Mouse (Mus musculus) erythroblast, embryonic 14.5 days (primary cell): Measurements from ENCODE around the gene R3hdm2. TPM values are rescaled to one million over a fixed set of nuclear protein-coding genes. Genes with fewer than 3 reads are reported as not detected.

Experiments used
- H3K27me3 ChIP-seq: 2 replicates; pipeline ENCODE4 v1.6.1; 2012; ENCODE audit warnings: inconsistent platforms; ENCODE audit not compliant: control insufficient read depth
- H3K36me3 ChIP-seq: 2 replicates; pipeline ENCODE4 v1.6.1; 2012; ENCODE audit warnings: mild to moderate bottlenecking, inconsistent platforms; ENCODE audit not compliant: control insufficient read depth
- H3K4me1 ChIP-seq: 2 replicates; pipeline ENCODE4 v1.6.1; 2012; ENCODE audit warnings: inconsistent platforms; ENCODE audit not compliant: control insufficient read depth
- H3K4me3 ChIP-seq: replicated peaks from 2 replicates; pipeline ENCODE3; 2012; ENCODE audit warnings: moderate library complexity, mild to moderate bottlenecking, inconsistent platforms
- H3K9me3 ChIP-seq: 2 replicates; pipeline ENCODE4 v1.6.1; 2012; ENCODE audit warnings: low read length, inconsistent platforms, mixed read lengths; ENCODE audit not compliant: control insufficient read depth
- GATA1 ChIP-seq: IDR thresholded peaks from 2 replicates; pipeline ENCODE4 v1.6.1; 2012; ENCODE audit warnings: low read length, inconsistent platforms, mixed read lengths
- TAL1 ChIP-seq: IDR thresholded peaks from 3 replicates; pipeline ENCODE4 v1.6.1; 2012; ENCODE audit warnings: low read length, inconsistent platforms, mixed read lengths
- polyA plus RNA-seq: library from polyadenylated mRNA; stranded (reverse); fragments of >175 nt; gene quantifications from 2 replicates; pipeline ENCODE4 v1.2.3, GENCODE M21; 2012

R3hdm2 gene
- polyA plus RNA-seq, 1 experiment = 8.8 TPM

DNA sequence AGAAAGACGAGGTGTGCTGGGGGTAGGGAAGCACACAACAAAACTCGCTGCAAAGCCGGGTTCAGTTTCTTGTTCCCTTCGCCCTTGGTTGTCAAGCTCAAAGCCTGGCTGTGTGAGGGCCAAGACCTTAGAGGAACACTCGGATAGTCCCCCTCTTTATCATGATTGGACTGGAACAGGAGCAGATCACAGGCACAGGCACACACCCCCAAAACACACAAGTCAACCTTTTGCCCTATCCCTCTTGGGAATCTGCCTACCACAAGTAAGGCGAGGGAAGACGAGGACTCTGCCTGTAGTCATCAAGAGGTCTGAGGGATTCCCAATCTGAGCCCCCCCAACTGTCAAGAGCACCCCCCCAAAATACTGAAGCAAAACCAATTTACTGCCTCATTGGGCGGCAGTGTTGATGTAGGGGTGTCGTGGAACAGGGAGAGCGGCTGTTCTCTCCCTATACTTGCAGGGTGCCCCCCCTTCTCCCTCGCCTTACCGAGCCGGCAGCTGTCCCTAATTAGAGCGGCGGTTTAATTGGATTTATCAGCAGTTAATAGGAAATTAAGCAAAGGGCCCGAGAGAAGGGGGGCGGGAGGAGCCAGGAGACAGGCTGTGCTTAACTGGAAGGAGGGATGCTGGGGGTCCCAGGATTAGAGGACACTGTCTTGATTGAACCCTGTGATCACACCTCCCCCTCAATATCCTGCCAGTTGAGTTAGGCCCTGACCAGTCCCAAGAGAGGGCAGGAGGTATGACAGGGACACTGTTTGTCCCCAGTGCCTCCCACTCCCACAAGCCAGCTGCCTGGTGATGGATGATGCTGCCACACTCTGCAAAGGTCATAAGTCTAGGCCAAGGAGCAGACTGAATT, 129.9 kb downstream of the R3hdm2 start:
- Histone ChIP-seq H3K4me1 (peaks cover 53% of the 10 kb centered on the region), H3K27me3 (peaks cover 83% of the 10 kb centered on the region), H3K4me3 (no peak overlapping the region)

DNA sequence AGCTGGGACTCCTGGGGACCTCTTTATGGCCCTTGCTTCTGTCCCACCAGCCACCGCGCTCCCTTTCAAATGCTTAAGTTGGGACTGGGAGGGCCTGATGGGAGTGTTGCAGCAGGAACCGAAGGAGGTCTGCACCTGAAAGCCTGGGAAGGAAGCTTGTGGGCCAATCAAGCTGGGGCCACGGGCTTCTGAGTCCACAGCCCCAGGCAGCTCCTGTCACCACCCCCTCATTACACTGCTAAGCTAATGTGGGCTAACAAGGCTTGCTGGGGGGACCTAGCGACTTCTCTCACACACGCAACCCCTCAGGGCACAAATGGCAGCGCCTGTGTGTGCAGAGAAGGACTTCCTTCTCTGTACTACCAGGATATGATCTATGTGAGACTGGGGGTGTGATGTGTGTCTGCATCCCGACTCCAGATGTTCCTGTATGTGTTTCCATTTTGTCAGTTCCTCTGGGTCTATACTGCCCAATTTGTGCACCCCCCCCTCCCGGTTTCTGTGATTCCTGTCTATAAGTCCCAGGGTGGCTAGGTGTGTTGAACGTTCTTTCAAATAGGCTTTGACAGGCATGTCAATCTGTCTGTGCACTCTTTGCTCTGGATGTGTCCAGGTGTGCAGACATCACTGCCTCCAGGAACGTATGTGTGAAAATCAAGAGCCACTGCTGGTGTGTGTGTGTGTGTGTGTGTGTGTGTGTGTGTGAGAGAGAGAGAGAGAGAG, 130.9 kb downstream of the R3hdm2 start:
- Histone ChIP-seq H3K9me3 (peaks cover 13% of the 10 kb centered on the region; the same call in 1 of the 2 replicates), H3K4me1 (peaks cover 63% of the 10 kb centered on the region), H3K27me3 (peaks cover 93% of the 10 kb centered on the region), H3K36me3 (no peaks in the 10 kb centered on the region), H3K4me3 (no peak overlapping the region)
- no peak for TF ChIP-seq GATA1
- no peak for TF ChIP-seq TAL1

More for the DNA sequence above, 129.9 kb downstream of the R3hdm2 start:
- peaks cover 13% of the 10 kb centered on the region; the same call in 1 of the 2 replicates for H3K9me3 ChIP-seq
- H3K36me3 ChIP-seq = no peaks in the 10 kb centered on the region
- TF ChIP-seq TAL1 (no peak), GATA1 (no peak)

DNA sequence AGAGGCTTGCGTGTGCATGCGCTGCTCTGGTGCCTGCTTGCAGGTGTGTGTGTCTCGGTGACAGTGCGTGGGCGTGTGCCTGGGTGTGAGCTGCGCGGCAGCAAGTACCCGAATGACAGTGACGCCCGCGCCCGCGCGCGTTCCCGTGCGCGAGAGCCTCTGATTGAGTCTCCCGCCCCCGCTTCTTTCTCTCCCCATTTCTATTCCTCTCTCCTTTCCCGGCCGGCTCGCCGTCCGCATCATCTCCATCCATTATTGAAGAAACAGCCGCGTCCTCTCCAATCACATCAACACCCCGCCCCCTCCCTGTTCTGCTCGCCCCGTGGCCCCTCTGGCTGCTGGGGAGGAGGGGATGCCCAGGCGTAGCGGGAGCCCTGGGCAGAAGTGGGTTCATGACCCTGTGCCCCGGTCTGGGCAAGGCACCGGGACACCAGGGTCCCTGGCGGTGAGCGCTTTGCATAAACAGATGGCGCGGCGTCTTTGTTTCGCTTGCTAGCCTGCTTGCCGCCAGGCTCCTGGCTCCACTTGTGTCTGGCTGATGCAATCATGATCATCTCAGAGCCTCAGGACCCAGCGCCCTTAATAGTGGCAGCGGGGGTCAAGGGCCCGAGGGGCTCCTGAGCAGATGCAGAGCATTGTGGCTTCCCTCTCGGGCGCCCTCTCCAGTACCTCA, 131.6 kb downstream of the R3hdm2 start:
- H3K36me3 ChIP-seq = peaks cover 2% of the 10 kb centered on the region
- H3K4me3 ChIP-seq = peak overlapping the region; percentile 30
- TF ChIP-seq GATA1 (no peak), TAL1 (no peak)
- peaks cover 70% of the 10 kb centered on the region for H3K4me1 ChIP-seq
- peaks cover 13% of the 10 kb centered on the region; the same call in 1 of the 2 replicates for H3K9me3 ChIP-seq
- peaks cover 99% of the 10 kb centered on the region for H3K27me3 ChIP-seq

DNA sequence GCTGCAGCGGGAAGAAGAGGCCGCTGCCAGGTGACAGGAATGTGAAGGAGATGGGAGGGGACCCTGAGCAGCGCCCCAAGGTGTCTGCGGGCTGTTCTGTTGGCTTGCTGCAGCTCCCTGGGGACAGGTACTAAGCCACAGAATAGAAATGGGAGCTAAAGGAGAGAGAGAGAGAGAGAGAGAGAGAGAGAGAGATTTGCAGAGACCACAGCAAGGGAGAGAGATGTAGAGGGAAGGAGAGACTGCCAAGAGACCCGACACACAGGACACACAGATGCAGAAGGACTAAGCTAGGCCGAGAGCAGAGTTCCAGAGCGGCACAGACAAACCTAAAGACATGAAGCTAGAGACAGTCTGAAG, 132.2 kb downstream of the R3hdm2 start:
- Histone ChIP-seq H3K27me3 (peaks cover 96% of the 10 kb centered on the region), H3K4me3 (no peak overlapping the region), H3K36me3 (peaks cover 7% of the 10 kb centered on the region), H3K4me1 (peaks cover 75% of the 10 kb centered on the region), H3K9me3 (peaks cover 13% of the 10 kb centered on the region; the same call in 1 of the 2 replicates)
- TF ChIP-seq GATA1 (no peak), TAL1 (no peak)

DNA sequence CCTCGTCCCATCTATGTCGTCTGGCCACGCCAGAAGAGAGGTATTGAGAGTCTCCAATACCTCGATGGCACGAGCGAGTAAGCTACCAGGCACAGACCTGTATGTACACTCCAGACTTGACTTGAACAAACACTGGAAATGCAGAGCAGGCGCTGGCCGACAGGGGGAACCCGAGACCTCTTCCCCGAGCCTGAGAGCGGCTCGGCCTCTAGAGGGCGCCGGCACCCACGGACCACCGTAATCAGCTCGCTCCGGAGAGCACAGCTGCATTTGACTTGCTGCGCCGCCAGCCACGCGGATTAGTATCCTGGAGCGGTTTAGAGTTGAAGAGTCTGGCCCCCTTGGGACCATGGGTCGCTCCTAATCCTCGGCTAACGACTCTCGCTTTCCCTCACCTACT, 132.7 kb downstream of the R3hdm2 start:
- Histone ChIP-seq H3K27me3 (peaks cover 91% of the 10 kb centered on the region), H3K4me1 (peaks cover 81% of the 10 kb centered on the region), H3K36me3 (peaks cover 13% of the 10 kb centered on the region), H3K4me3 (peak overlapping the region; percentile 39), H3K9me3 (peaks cover 13% of the 10 kb centered on the region; the same call in 1 of the 2 replicates)
- no peak for TF ChIP-seq TAL1
- no peak for TF ChIP-seq GATA1

DNA sequence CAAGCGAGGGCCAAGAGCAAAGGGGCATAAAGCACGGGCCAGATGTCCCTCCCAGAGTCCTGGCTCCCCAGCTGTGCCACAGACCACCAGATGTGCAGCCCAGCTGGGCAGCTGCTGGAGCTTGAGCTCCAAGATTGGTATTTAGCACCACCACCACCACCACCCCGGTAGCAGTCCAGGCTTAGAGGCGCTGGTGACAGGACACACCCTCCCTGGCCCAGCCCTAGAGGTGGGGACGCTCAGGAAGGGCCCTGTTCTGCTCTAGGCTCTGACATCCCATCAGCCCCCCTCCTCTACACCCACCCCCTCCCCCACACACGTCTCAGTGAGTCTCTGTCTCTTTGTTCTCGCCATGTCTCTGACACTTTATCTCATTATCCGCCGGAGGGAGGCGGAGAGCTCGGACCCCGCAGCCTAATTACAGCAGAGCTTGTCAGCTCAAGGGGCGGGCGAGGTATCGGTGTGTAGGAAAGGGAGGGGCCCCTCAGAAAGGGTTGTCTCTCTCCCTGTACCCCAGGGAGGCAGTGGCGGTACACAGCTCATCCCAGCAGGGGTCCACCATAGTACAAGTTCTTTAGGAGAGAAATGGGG, 133.5 kb downstream of the R3hdm2 start:
- peaks cover 83% of the 10 kb centered on the region for H3K27me3 ChIP-seq
- peaks cover 21% of the 10 kb centered on the region for H3K36me3 ChIP-seq
- TF ChIP-seq GATA1 (no peak), TAL1 (no peak)
- peaks cover 82% of the 10 kb centered on the region for H3K4me1 ChIP-seq
- peak overlapping the region; percentile 39 for H3K4me3 ChIP-seq
- peaks cover 13% of the 10 kb centered on the region; the same call in 1 of the 2 replicates for H3K9me3 ChIP-seq

DNA sequence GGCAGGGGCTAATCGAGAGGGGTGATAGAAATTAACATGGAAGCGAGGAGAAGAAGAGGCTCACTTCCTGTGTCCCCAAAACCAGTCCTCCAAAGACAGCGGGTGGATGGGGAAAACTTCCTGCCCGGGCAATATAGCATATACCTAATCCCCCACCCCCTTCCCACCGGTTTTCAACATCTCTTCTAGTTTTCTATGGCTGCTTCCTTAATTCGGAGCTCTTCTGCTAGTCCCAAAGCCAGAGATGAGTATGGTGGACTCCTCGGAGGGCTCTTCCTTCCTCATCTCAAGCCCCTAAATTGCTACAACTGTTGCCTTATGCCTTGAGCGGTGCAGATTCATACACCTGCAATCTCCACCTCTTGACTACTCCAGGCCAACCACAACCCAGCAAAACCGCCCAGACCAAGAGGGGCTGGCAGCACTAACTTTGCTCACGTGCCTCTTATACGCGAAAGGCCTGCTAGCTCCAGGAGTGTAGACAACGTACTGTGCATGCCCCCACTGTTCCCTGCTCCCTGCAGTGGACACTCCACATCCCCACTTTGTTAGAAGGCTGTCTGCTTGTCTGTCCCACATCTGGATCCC, 134.1 kb downstream of the R3hdm2 start:
- peaks cover 13% of the 10 kb centered on the region; the same call in 1 of the 2 replicates for H3K9me3 ChIP-seq
- TF ChIP-seq GATA1 = no peak
- TF ChIP-seq TAL1 = no peak
- peaks cover 27% of the 10 kb centered on the region for H3K36me3 ChIP-seq

DNA sequence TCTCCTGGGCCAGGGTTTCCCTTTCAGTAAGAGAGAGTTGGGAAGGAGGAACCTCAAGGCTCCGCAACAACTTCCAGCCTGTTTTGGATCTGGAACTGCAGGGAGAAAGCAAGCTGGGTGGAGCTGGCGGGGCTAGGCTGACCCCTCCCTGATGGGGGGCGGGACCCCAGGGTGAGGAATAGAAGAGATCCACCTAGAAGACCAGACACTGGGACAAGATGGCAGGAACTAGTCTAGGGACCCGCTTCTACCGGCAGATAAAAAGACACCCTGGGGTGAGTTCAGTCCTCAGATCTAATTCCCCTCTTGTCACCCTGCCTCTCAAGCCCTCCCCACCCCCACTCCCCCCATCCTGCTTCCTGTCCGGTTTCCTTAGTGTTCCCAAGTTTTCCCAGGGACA, 134.6 kb downstream of the R3hdm2 start, which contains the start of gene Ndufa4l2:
Ndufa4l2 (plus strand) TSS at position 204 of the 400 bp plus-strand sequence.
- TF ChIP-seq GATA1 (no peak), TAL1 (no peak)
- peaks cover 15% of the 10 kb centered on the region; the same call in 1 of the 2 replicates for H3K9me3 ChIP-seq
- peaks cover 76% of the 10 kb centered on the region for H3K4me1 ChIP-seq
- peaks cover 72% of the 10 kb centered on the region for H3K27me3 ChIP-seq
- H3K36me3 ChIP-seq = peaks cover 32% of the 10 kb centered on the region
- peak within 1 kb of the TSS; percentile 39 for H3K4me3 ChIP-seq

More for the DNA sequence above, 134.1 kb downstream of the R3hdm2 start:
- peaks cover 77% of the 10 kb centered on the region for H3K27me3 ChIP-seq
- H3K4me3 ChIP-seq = peak overlapping the region; percentile 39
- peaks cover 80% of the 10 kb centered on the region for H3K4me1 ChIP-seq
